Mouse (Mus musculus) thymus, postnatal 10 days (tissue): ENCODE results near the gene Gm20388.
A peak's percentile ranks its signal among the peaks of the same experiment; 100 is the strongest.

ENCODE experiments used
- DNase-seq, 2 experiments: peaks; one replicate each; pipeline ENCODE4 v3.0.0; 2021; ENCODE audit warnings: low spot score in 2 of 2

Gm20388 gene

GRCm38 (mm10) chr8:123376106-123376505, 3465.5 kb downstream of the Gm20388 start:
- DNase-seq, result no peak

- no peak for DNase-seq
These were observed 3471.1 kb downstream of the Gm20388 start for GRCm38 (mm10) chr8:123381711-123382110.

GRCm38 (mm10) chr8:123382516-123382915, 3471.9 kb downstream of the Gm20388 start:
- no peak for DNase-seq

- DNase-seq, result peak in 1 of 2 experiments; percentile 50
These were observed 3474.4 kb downstream of the Gm20388 start for GRCm38 (mm10) chr8:123384883-123385540.

GRCm38 (mm10) chr8:123387041-123387440, 3476.4 kb downstream of the Gm20388 start:
- no peak for DNase-seq

GRCm38 (mm10) chr8:123387801-123388200, 3477.2 kb downstream of the Gm20388 start:
- DNase-seq, result no peak

GRCm38 (mm10) chr8:123389026-123389425, 3478.4 kb downstream of the Gm20388 start:
- DNase-seq, result no peak

- no peak for DNase-seq
These were observed 3487.7 kb downstream of the Gm20388 start for GRCm38 (mm10) chr8:123398308-123398707.

- DNase-seq, result no peak
These were observed 3491.3 kb downstream of the Gm20388 start for GRCm38 (mm10) chr8:123401936-123402335.

- DNase-seq, result no peak
These were observed 3492.2 kb downstream of the Gm20388 start for GRCm38 (mm10) chr8:123402730-123403326.

GRCm38 (mm10) chr8:123404521-123404920, 3493.9 kb downstream of the Gm20388 start:
- peak; percentile 72 to 74 for DNase-seq

- peak; percentile 64 to 80 for DNase-seq
These were observed 3496.1 kb downstream of the Gm20388 start, which contains the start of gene Mc1r for GRCm38 (mm10) chr8:123406786-123407185. Mc1r (plus strand) TSS chr8:123407107.

GRCm38 (mm10) chr8:123407612-123408011, 3497.0 kb downstream of the Gm20388 start:
- DNase-seq, result no peak

- DNase-seq, result no peak
These were observed 3498.2 kb downstream of the Gm20388 start for GRCm38 (mm10) chr8:123408586-123409544.

GRCm38 (mm10) chr8:123410049-123410587, 3499.5 kb downstream of the Gm20388 start:
- DNase-seq, result no peak

GRCm38 (mm10) chr8:123410788-123411187, 3500.1 kb downstream of the Gm20388 start:
- no peak for DNase-seq

- no peak for DNase-seq
These were observed 3500.6 kb downstream of the Gm20388 start, which contains the start of gene Tubb3 for GRCm38 (mm10) chr8:123411246-123411645. Tubb3 (plus strand) TSS chr8:123411424.

GRCm38 (mm10) chr8:123411781-123412327, 3501.2 kb downstream of the Gm20388 start:
- DNase-seq, result no peak

GRCm38 (mm10) chr8:123412560-123413170, 3502.0 kb downstream of the Gm20388 start:
- DNase-seq, result no peak

GRCm38 (mm10) chr8:123414255-123414654, 3503.6 kb downstream of the Gm20388 start:
- peak in 1 of 2 experiments; percentile 51 for DNase-seq
